Mouse (Mus musculus) embryonic facial prominence, embryonic 14.5 days (tissue): ENCODE measurements around the gene Crybg1. TPM values are rescaled to one million over a fixed set of nuclear protein-coding genes. Genes with fewer than 3 reads are reported as not detected.
A peak's percentile ranks its signal among the peaks of the same experiment; 100 is the strongest.

Experiments
- ATAC-seq: fragments of 200-750 bp; cut with Nextera tagmentation; 2 replicates; pipeline ENCODE4 v1.8.0; 2017; ENCODE audit warnings: low read depth, moderate number of reproducible peaks, moderate TSS enrichment
- DNase-seq: peaks from one replicate; pipeline ENCODE4 v3.0.0-alpha.2; 2015; ENCODE audit warnings: low spot score
- H3K27ac ChIP-seq: fragments of 300-500 bp; sonication (generic); replicated peaks from 2 replicates; pipeline ENCODE4 v1.5.1; 2014; ENCODE audit warnings: low read depth, mild to moderate bottlenecking, low read length, moderate library complexity
- H3K27me3 ChIP-seq: fragments of 300-500 bp; sonication (generic); replicated peaks from 2 replicates; pipeline ENCODE4 v1.6.1; 2014; ENCODE audit warnings: low read length; ENCODE audit not compliant: control insufficient read depth, insufficient read depth
- H3K36me3 ChIP-seq: fragments of 300-500 bp; sonication (generic); 2 replicates; pipeline ENCODE4 v1.6.1; 2014; ENCODE audit warnings: low read length, mixed read lengths; ENCODE audit not compliant: control insufficient read depth, insufficient read depth
- H3K4me1 ChIP-seq: fragments of 300-500 bp; sonication (generic); 2 replicates; pipeline ENCODE4 v1.6.1; 2014; ENCODE audit warnings: antibody characterized with exemption, low read length; ENCODE audit not compliant: control insufficient read depth, insufficient read depth
- H3K4me2 ChIP-seq: fragments of 300-500 bp; sonication (generic); 2 replicates; pipeline ENCODE4 v1.6.1; 2014; ENCODE audit warnings: low read depth, mild to moderate bottlenecking, low read length, moderate library complexity, mixed read lengths
- H3K4me3 ChIP-seq: fragments of 300-500 bp; sonication (generic); 2 replicates; pipeline ENCODE4 v1.5.1; 2014; ENCODE audit warnings: low read depth, mild to moderate bottlenecking, low read length
- H3K9ac ChIP-seq: fragments of 300-500 bp; sonication (generic); 2 replicates; pipeline ENCODE4 v1.6.1; 2014; ENCODE audit warnings: low read depth, mild to moderate bottlenecking, low read length, moderate library complexity, mixed read lengths
- H3K9me3 ChIP-seq: fragments of 300-500 bp; sonication (generic); 2 replicates; pipeline ENCODE4 v1.6.1; 2016; ENCODE audit warnings: low read length; ENCODE audit not compliant: control insufficient read depth
- WGBS: fragments of 180-500 bp; shearing (Covaris S2); extraction: QIAGEN DNeasy Blood & Tissue Kit; methylation state at CpG from one replicate; pipeline ENCODE4 v1.1.7; 2014; 5-methylcytosine and 5-hydroxymethylcytosine counted together
- polyA plus RNA-seq: library from polyadenylated mRNA; unstranded; fragments of >200 nt; fragmentation: Nextera tagmentation; extraction: Ambion mirVana; gene quantifications from 2 replicates; pipeline ENCODE4 v1.2.1, GENCODE M21; 2014

The Crybg1 gene
- polyA plus RNA-seq: 2.9 and 3.6 TPM in 2 replicates

GRCm38 (mm10) chr10:44148337-44149317 lies at the start of gene Crybg1:
Crybg1 (minus strand) TSS chr10:44148853.
- peaks cover 4% of the 10 kb centered on the region for H3K27me3 ChIP-seq
- peak within 1 kb of the TSS; percentile 73 for H3K4me2 ChIP-seq
- no peaks in the 10 kb centered on the region for H3K36me3 ChIP-seq
- H3K4me3 ChIP-seq: peak within 1 kb of the TSS; percentile 42
- DNase-seq (peak; percentile 39), ATAC-seq (peak; percentile 88)
- H3K4me1 ChIP-seq: peaks cover 5% of the 10 kb centered on the region; the same call in 1 of the 2 replicates
- no peaks in the 10 kb centered on the region for H3K9me3 ChIP-seq
- no peak within 1 kb of the TSS for H3K27ac ChIP-seq
- 7% methylated on average over 30 of the region's 53 CpGs for WGBS
- H3K9ac ChIP-seq: peak within 1 kb of the TSS; percentile 43

- whole genome bisulfite sequencing: 0% methylated on average over 1 of the region's 1 CpGs
- no peak overlapping the region for H3K27ac ChIP-seq
- DNase-seq: peak; percentile 61
- H3K4me1 ChIP-seq: no peaks in the 10 kb centered on the region
- no peak overlapping the region for H3K9ac ChIP-seq
- H3K36me3 ChIP-seq: no peaks in the 10 kb centered on the region
- no peak for ATAC-seq
- H3K9me3 ChIP-seq: no peaks in the 10 kb centered on the region
- no peaks in the 10 kb centered on the region for H3K27me3 ChIP-seq
- no peak overlapping the region for H3K4me2 ChIP-seq
- H3K4me3 ChIP-seq: no peak overlapping the region
These were observed 28.7 kb upstream of the Crybg1 start for GRCm38 (mm10) chr10:44177365-44177764.

DNA sequence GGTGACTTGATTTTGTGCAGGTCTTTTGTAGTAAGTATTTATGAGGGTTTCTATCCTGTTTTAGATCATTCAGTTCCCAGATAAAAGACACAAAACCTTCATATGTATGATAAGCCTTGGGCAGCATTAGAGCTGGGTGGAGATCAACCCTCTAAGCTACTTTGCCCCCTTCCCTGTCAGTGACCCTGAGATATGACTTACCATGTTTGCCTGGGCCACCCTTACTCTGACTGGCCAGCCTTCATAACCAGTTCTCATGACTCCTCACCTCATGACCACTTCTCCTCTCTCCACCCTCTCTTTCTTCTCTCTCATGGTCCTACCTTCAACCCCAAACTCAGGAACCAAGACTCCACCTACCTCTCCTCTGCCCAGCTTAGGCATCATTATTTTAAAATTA lies 27.9 kb upstream of the Crybg1 start:
- H3K27ac ChIP-seq: no peak overlapping the region
- H3K4me1 ChIP-seq: no peaks in the 10 kb centered on the region
- H3K9me3 ChIP-seq: no peaks in the 10 kb centered on the region
- H3K4me3 ChIP-seq: no peak overlapping the region
- no peak overlapping the region for H3K9ac ChIP-seq
- no peaks in the 10 kb centered on the region for H3K27me3 ChIP-seq
- H3K4me2 ChIP-seq: no peak overlapping the region
- H3K36me3 ChIP-seq: no peaks in the 10 kb centered on the region
- no peak for DNase-seq
- no peak for ATAC-seq

DNA sequence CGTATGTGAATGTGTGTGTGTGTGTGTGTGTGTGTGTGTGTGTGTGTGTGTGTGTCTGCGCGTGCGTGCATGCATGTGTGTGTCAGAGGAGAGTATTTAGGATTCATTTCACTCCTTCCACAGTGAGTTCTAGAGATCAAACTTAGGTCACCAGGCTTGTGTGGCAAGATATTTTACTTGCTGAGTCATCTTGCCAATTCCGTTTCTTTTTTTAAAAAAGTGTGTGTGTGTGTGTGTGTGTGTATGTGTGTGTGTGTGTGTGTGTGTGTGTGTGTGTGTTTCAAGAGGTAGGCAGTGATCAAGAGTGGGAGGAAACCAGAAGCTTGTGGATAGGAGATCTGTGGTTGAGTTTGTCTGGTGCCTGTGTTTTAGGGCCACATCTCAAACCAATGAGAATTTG lies 27.5 kb upstream of the Crybg1 start:
- Histone ChIP-seq H3K27me3 (no peaks in the 10 kb centered on the region), H3K4me3 (no peak overlapping the region), H3K4me1 (no peaks in the 10 kb centered on the region), H3K9me3 (no peaks in the 10 kb centered on the region), H3K27ac (no peak overlapping the region), H3K36me3 (no peaks in the 10 kb centered on the region), H3K9ac (no peak overlapping the region), H3K4me2 (no peak overlapping the region)
- 86% methylated on average over 5 of the region's 5 CpGs for WGBS
- DNase-seq: no peak
- ATAC-seq: no peak

- Histone ChIP-seq H3K4me3 (no peak overlapping the region), H3K27me3 (no peaks in the 10 kb centered on the region), H3K27ac (no peak overlapping the region), H3K4me2 (no peak overlapping the region), H3K4me1 (no peaks in the 10 kb centered on the region), H3K9me3 (no peaks in the 10 kb centered on the region), H3K36me3 (no peaks in the 10 kb centered on the region), H3K9ac (no peak overlapping the region)
- ATAC-seq: no peak
- no peak for DNase-seq
- WGBS: 84% methylated on average over 12 of the region's 12 CpGs
These were observed 21.5 kb upstream of the Crybg1 start for GRCm38 (mm10) chr10:44170145-44170544.

DNA sequence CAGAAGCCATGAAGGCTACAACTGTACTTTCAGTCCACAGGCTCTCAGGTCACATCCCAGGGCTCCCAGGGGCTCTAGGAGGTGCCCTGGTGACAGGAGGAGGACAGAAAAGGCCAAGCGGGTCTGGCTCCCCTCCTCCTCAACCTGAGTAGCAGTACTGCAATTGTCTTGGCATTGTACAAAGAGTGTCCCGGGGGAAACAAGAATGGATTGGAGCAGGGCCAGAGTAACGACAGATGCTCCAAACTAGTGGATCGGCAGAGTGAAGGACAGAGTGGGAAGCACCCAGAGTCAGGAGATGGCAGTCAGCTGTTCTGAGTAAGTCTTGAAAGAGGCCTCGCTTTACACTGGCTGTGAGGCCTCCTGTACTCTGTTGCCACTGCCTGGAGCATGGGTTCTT lies 18.4 kb upstream of the Crybg1 start:
- ATAC-seq: no peak
- Histone ChIP-seq H3K27me3 (no peaks in the 10 kb centered on the region), H3K36me3 (no peaks in the 10 kb centered on the region), H3K4me3 (no peak overlapping the region), H3K9me3 (no peaks in the 10 kb centered on the region), H3K4me2 (no peak overlapping the region), H3K9ac (no peak overlapping the region), H3K27ac (no peak overlapping the region), H3K4me1 (no peaks in the 10 kb centered on the region)
- DNase-seq: no peak
- WGBS: 63% methylated on average over 5 of the region's 5 CpGs

GRCm38 (mm10) chr10:44164258-44164975 lies 15.8 kb upstream of the Crybg1 start:
- Histone ChIP-seq H3K4me1 (no peaks in the 10 kb centered on the region), H3K9ac (no peak overlapping the region), H3K36me3 (no peaks in the 10 kb centered on the region), H3K27me3 (no peaks in the 10 kb centered on the region), H3K27ac (no peak overlapping the region), H3K9me3 (no peaks in the 10 kb centered on the region), H3K4me3 (no peak overlapping the region), H3K4me2 (no peak overlapping the region)
- DNase-seq (no peak), ATAC-seq (no peak)
- WGBS: 74% methylated on average over 8 of the region's 8 CpGs

DNA sequence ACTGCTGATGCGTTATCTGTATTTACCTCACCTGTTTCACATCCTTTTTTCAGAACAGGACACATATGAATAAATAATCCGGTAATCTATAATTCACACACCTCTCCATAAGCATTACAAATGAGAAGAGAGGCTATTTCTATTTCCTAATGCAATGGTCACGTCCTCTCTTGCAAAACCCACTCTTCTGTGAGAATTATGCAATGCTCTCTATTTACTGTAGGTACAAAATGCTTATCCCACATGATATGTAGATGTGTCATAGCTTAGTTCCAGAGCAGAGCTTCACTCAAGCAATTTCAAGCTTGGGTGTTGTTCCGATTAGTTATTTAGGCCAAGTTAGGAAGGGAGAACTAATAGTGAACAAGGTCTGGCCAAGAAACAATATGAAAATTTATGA lies 14.4 kb upstream of the Crybg1 start:
- H3K4me1 ChIP-seq: no peaks in the 10 kb centered on the region
- H3K36me3 ChIP-seq: no peaks in the 10 kb centered on the region
- H3K4me2 ChIP-seq: no peak overlapping the region
- H3K4me3 ChIP-seq: no peak overlapping the region
- no peak for DNase-seq
- ATAC-seq: no peak
- no peaks in the 10 kb centered on the region for H3K27me3 ChIP-seq
- no peak overlapping the region for H3K9ac ChIP-seq
- no peak overlapping the region for H3K27ac ChIP-seq
- WGBS: 84% methylated on average over 4 of the region's 4 CpGs
- H3K9me3 ChIP-seq: no peaks in the 10 kb centered on the region
